Mouse (Mus musculus) spleen, adult 2 months (tissue): ENCODE measurements around the gene Gm9964.
"Not testable (repeated sequence)": the region's sequence is repeated elsewhere in the genome, so short reads cannot be mapped to it uniquely, and the experiment has no call there.

ENCODE experiments used
- CTCF ChIP-seq: fragments of 200-500 bp; IDR thresholded peaks from 2 replicates; pipeline ENCODE4 v1.5.1; 2011; ENCODE audit warnings: mild to moderate bottlenecking, inconsistent platforms; ENCODE audit not compliant: insufficient read depth, insufficient read length, insufficient replicate concordance; ENCODE audit errors: extremely low read depth
- POLR2A ChIP-seq: fragments of 200-500 bp; IDR thresholded peaks from 2 replicates; pipeline ENCODE4 v1.6.1; 2011; ENCODE audit warnings: low read depth, low read length, inconsistent platforms

DNA sequence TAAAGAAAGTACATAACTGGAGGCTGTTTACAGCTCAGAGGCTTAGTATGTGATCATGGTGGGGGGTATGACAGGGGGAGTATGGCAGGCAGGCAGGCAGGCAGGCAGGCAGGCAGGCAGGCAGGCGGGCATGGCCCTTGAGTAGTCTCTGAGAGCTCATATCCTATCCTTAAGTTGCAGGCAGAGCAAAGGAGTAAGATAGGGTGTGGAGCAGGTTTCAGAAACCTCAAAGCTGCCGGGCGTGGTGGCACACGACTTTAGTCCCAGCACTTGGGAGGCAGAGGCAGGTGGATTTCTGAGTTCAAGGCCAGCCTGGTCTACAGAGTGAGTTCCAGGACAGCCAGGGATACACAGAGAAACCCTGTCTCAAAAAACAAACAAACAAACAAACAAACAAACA, 7.5 kb upstream of the Gm9964 start:
- TF ChIP-seq POLR2A, CTCF: not testable (repeated sequence)
